Mouse (Mus musculus) megakaryocyte, embryonic 14.5 days (primary cell): ENCODE data around the gene Dpp4. TPM values are rescaled to one million over a fixed set of nuclear protein-coding genes. Genes with fewer than 3 reads are reported as not detected.

Source experiments
- H3K27me3 ChIP-seq: replicated peaks from 2 replicates; pipeline ENCODE3; 2012; ENCODE audit warnings: inconsistent platforms
- H3K36me3 ChIP-seq: replicated peaks from 2 replicates; pipeline ENCODE3; 2012; ENCODE audit warnings: low read length, inconsistent platforms, mixed read lengths
- H3K4me1 ChIP-seq: 2 replicates; pipeline ENCODE4 v1.6.1; 2012; ENCODE audit warnings: inconsistent platforms
- H3K4me3 ChIP-seq: replicated peaks from 2 replicates; pipeline ENCODE3; 2012; ENCODE audit warnings: moderate library complexity, mild to moderate bottlenecking, inconsistent platforms
- H3K9me3 ChIP-seq: 2 replicates; pipeline ENCODE4 v1.6.1; 2012; ENCODE audit warnings: inconsistent platforms
- FLI1 ChIP-seq: IDR thresholded peaks from 2 replicates; pipeline ENCODE4 v1.6.1; 2012; ENCODE audit warnings: low read length, inconsistent platforms, mixed read lengths
- GATA1 ChIP-seq: IDR thresholded peaks from 3 replicates; pipeline ENCODE4 v1.6.1; 2012; ENCODE audit warnings: mixed read lengths, low read length, inconsistent platforms, borderline replicate concordance
- polyA plus RNA-seq: library from polyadenylated mRNA; stranded (reverse); fragments of >175 nt; gene quantifications from 2 replicates; pipeline ENCODE4 v1.2.3, GENCODE M21; 2012; ENCODE audit warnings: low replicate concordance; ENCODE audit not compliant: insufficient read depth

Gene Dpp4
- polyA plus RNA-seq, 1 experiment = not detected

- Histone ChIP-seq H3K4me3 (no peak overlapping the region), H3K4me1 (peaks cover 13% of the 10 kb centered on the region), H3K36me3 (no peaks in the 10 kb centered on the region), H3K9me3 (no peaks in the 10 kb centered on the region), H3K27me3 (no peaks in the 10 kb centered on the region)
- TF ChIP-seq GATA1 (no peak), FLI1 (no peak)
These were observed 17.2 kb downstream of the Dpp4 start for GRCm38 (mm10) chr2:62394800-62395199.

- H3K36me3 ChIP-seq = no peaks in the 10 kb centered on the region
- peaks cover 13% of the 10 kb centered on the region for H3K4me1 ChIP-seq
- no peak overlapping the region for H3K4me3 ChIP-seq
- TF ChIP-seq FLI1 (no peak), GATA1 (no peak)
- no peaks in the 10 kb centered on the region for H3K9me3 ChIP-seq
- H3K27me3 ChIP-seq = no peaks in the 10 kb centered on the region
These were observed 19.9 kb downstream of the Dpp4 start for GRCm38 (mm10) chr2:62392098-62392497.

GRCm38 (mm10) chr2:62390961-62391461 lies 21.0 kb downstream of the Dpp4 start:
- H3K9me3 ChIP-seq = no peaks in the 10 kb centered on the region
- peak overlapping the region; percentile 81 for H3K4me3 ChIP-seq
- TF ChIP-seq GATA1 (no peak), FLI1 (no peak)
- peaks cover 13% of the 10 kb centered on the region for H3K4me1 ChIP-seq
- no peaks in the 10 kb centered on the region for H3K27me3 ChIP-seq
- no peaks in the 10 kb centered on the region for H3K36me3 ChIP-seq

- H3K36me3 ChIP-seq = no peaks in the 10 kb centered on the region
- H3K9me3 ChIP-seq = no peaks in the 10 kb centered on the region
- no peak for TF ChIP-seq FLI1
- no peak for TF ChIP-seq GATA1
- H3K4me3 ChIP-seq = no peak overlapping the region
- no peaks in the 10 kb centered on the region for H3K27me3 ChIP-seq
- peaks cover 13% of the 10 kb centered on the region for H3K4me1 ChIP-seq
These were observed 21.7 kb downstream of the Dpp4 start for GRCm38 (mm10) chr2:62390305-62390704.

GRCm38 (mm10) chr2:62388841-62389240 lies 23.2 kb downstream of the Dpp4 start:
- no peaks in the 10 kb centered on the region for H3K9me3 ChIP-seq
- TF ChIP-seq FLI1 (no peak), GATA1 (no peak)
- no peaks in the 10 kb centered on the region for H3K27me3 ChIP-seq
- no peaks in the 10 kb centered on the region for H3K36me3 ChIP-seq
- no peak overlapping the region for H3K4me3 ChIP-seq
- peaks cover 13% of the 10 kb centered on the region for H3K4me1 ChIP-seq

- TF ChIP-seq GATA1 = no peak
- TF ChIP-seq FLI1 = no peak
These were observed 28.8 kb downstream of the Dpp4 start for GRCm38 (mm10) chr2:62383196-62383595.

GRCm38 (mm10) chr2:62382440-62382839 lies 29.6 kb downstream of the Dpp4 start:
- no peaks in the 10 kb centered on the region for H3K27me3 ChIP-seq
- H3K36me3 ChIP-seq = no peaks in the 10 kb centered on the region
- H3K4me3 ChIP-seq = no peak overlapping the region
- TF ChIP-seq GATA1 (no peak), FLI1 (no peak)
- peaks cover 7% of the 10 kb centered on the region for H3K4me1 ChIP-seq
- no peaks in the 10 kb centered on the region for H3K9me3 ChIP-seq

More at GRCm38 (mm10) chr2:62383196-62383595, 28.8 kb downstream of the Dpp4 start:
- Histone ChIP-seq H3K27me3 (no peaks in the 10 kb centered on the region), H3K9me3 (no peaks in the 10 kb centered on the region), H3K4me1 (peaks cover 7% of the 10 kb centered on the region), H3K36me3 (no peaks in the 10 kb centered on the region), H3K4me3 (no peak overlapping the region)

- H3K9me3 ChIP-seq = no peaks in the 10 kb centered on the region
- TF ChIP-seq GATA1 = no peak
- no peak for TF ChIP-seq FLI1
- H3K27me3 ChIP-seq = no peaks in the 10 kb centered on the region
- peaks cover 7% of the 10 kb centered on the region for H3K4me1 ChIP-seq
- H3K4me3 ChIP-seq = no peak overlapping the region
- H3K36me3 ChIP-seq = no peaks in the 10 kb centered on the region
These were observed 30.3 kb downstream of the Dpp4 start for GRCm38 (mm10) chr2:62381756-62382155.

- Histone ChIP-seq H3K4me3 (no peak overlapping the region), H3K27me3 (no peaks in the 10 kb centered on the region), H3K36me3 (no peaks in the 10 kb centered on the region), H3K9me3 (no peaks in the 10 kb centered on the region), H3K4me1 (no peaks in the 10 kb centered on the region)
- TF ChIP-seq FLI1 (no peak), GATA1 (no peak)
These were observed 38.3 kb downstream of the Dpp4 start for GRCm38 (mm10) chr2:62373692-62374091.

GRCm38 (mm10) chr2:62370048-62370447 lies 42.0 kb downstream of the Dpp4 start:
- no peaks in the 10 kb centered on the region for H3K9me3 ChIP-seq
- H3K36me3 ChIP-seq = no peaks in the 10 kb centered on the region
- H3K4me3 ChIP-seq = no peak overlapping the region
- TF ChIP-seq FLI1 (no peak), GATA1 (no peak)
- no peaks in the 10 kb centered on the region for H3K4me1 ChIP-seq
- H3K27me3 ChIP-seq = peaks cover 2% of the 10 kb centered on the region
